Mouse (Mus musculus): ENCODE data around the gene Gnl3l.

Gene Gnl3l

GRCm38 (mm10) chrX:151016938-151017877, at the start of gene Gnl3l:
Gene Gnl3l, minus strand, starts transcription at chrX:151017322.
- peak; percentile 77 for DNase-seq (ENCODE audit: low spot score)

- no peak for DNase-seq (ENCODE audit: low spot score)
Measured at GRCm38 (mm10) chrX:151066071-151066666, 49.0 kb upstream of the Gnl3l start.

GRCm38 (mm10) chrX:151061615-151062299, 44.6 kb upstream of the Gnl3l start:
- DNase-seq (ENCODE audit: low spot score), result no peak

GRCm38 (mm10) chrX:151059346-151059745, 42.2 kb upstream of the Gnl3l start:
- no peak for DNase-seq (ENCODE audit: low spot score)

- no peak for DNase-seq (ENCODE audit: low spot score)
Measured at GRCm38 (mm10) chrX:151055559-151055958, 38.4 kb upstream of the Gnl3l start.

- DNase-seq (ENCODE audit: low spot score), result no peak
Measured at GRCm38 (mm10) chrX:151054489-151054888, 37.4 kb upstream of the Gnl3l start.

GRCm38 (mm10) chrX:151050337-151050736, 33.2 kb upstream of the Gnl3l start:
- no peak for DNase-seq (ENCODE audit: low spot score)

- no peak for DNase-seq (ENCODE audit: low spot score)
Measured at GRCm38 (mm10) chrX:151049661-151050215, 32.6 kb upstream of the Gnl3l start.

- peak; percentile 18 for DNase-seq (ENCODE audit: low spot score)
Measured at GRCm38 (mm10) chrX:151047431-151048058, 30.4 kb upstream of the Gnl3l start.

GRCm38 (mm10) chrX:151046777-151047430, 29.8 kb upstream of the Gnl3l start:
- peak; percentile 70 for DNase-seq (ENCODE audit: low spot score)

- DNase-seq (ENCODE audit: low spot score), result no peak
Measured at GRCm38 (mm10) chrX:151046321-151046720, 29.2 kb upstream of the Gnl3l start.

- no peak for DNase-seq (ENCODE audit: low spot score)
Measured at GRCm38 (mm10) chrX:151045850-151046249, 28.7 kb upstream of the Gnl3l start, which contains the start of gene Fgd1. Gene Fgd1, plus strand, starts transcription at chrX:151046150.

GRCm38 (mm10) chrX:151041223-151041622, 24.1 kb upstream of the Gnl3l start:
- no peak for DNase-seq (ENCODE audit: low spot score)

GRCm38 (mm10) chrX:151031400-151031799, 14.3 kb upstream of the Gnl3l start:
- DNase-seq (ENCODE audit: low spot score), result no peak

- DNase-seq (ENCODE audit: low spot score), result no peak
Measured at GRCm38 (mm10) chrX:151018798-151019197, 1.7 kb upstream of the Gnl3l start.

GRCm38 (mm10) chrX:151017897-151018296, 775 bp upstream of the Gnl3l start:
- no peak for DNase-seq (ENCODE audit: low spot score)

- DNase-seq (ENCODE audit: low spot score), result no peak
Measured at GRCm38 (mm10) chrX:150996775-150997174, 20.3 kb downstream of the Gnl3l start.

GRCm38 (mm10) chrX:150981621-150982020, 35.5 kb downstream of the Gnl3l start:
- DNase-seq (ENCODE audit: low spot score), result no peak

- no peak for DNase-seq (ENCODE audit: low spot score)
Measured at GRCm38 (mm10) chrX:150975424-150975823, 41.7 kb downstream of the Gnl3l start.

- DNase-seq (ENCODE audit: low spot score), result no peak
Measured at GRCm38 (mm10) chrX:150963027-150963426, 54.1 kb downstream of the Gnl3l start.

GRCm38 (mm10) chrX:150960702-150961101, 56.4 kb downstream of the Gnl3l start:
- no peak for DNase-seq (ENCODE audit: low spot score)
